Mouse (Mus musculus) frontal cortex, adult 2 months (tissue): ENCODE measurements around the gene Cacna1i. TPM values are rescaled to one million over a fixed set of nuclear protein-coding genes. Genes with fewer than 3 reads are reported as not detected.
A peak's percentile ranks its signal among the peaks of the same experiment; 100 is the strongest.

Experiments
- DNase-seq, 2 experiments: peaks; one replicate each; pipeline ENCODE4 v3.0.0; 2022; ENCODE audit warnings: low spot score in 1 of 2; ENCODE audit errors: extremely low spot score in 1 of 2
- polyA plus RNA-seq: library from polyadenylated mRNA; depleted of rRNA; stranded (reverse); fragments of >200 nt; gene quantifications from 2 replicates; pipeline ENCODE4 v1.2.3, GENCODE M21; 2012

Cacna1i gene
- polyA plus RNA-seq, 1 experiment, result 35.7 TPM

GRCm38 (mm10) chr15:80266281-80266680 lies 20.8 kb upstream of the Cacna1i start:
- peak; percentile 77 to 95 for DNase-seq

GRCm38 (mm10) chr15:80271858-80272396 lies 15.1 kb upstream of the Cacna1i start:
- DNase-seq, result no peak

GRCm38 (mm10) chr15:80277107-80277506 lies 9.9 kb upstream of the Cacna1i start:
- peak in 1 of 2 experiments; percentile 25 for DNase-seq

- no peak for DNase-seq
These were observed 9.4 kb upstream of the Cacna1i start for GRCm38 (mm10) chr15:80277625-80278024.

- DNase-seq, result peak; percentile 88 to 89
These were observed 8.8 kb upstream of the Cacna1i start for GRCm38 (mm10) chr15:80278121-80278759.

GRCm38 (mm10) chr15:80279053-80279452 lies 8.0 kb upstream of the Cacna1i start:
- no peak for DNase-seq

GRCm38 (mm10) chr15:80280646-80281045 lies 6.4 kb upstream of the Cacna1i start:
- DNase-seq, result peak in 1 of 2 experiments; percentile 56

GRCm38 (mm10) chr15:80288036-80288435 lies 998 bp downstream of the Cacna1i start:
- no peak for DNase-seq

- DNase-seq, result peak; percentile 76 to 91
These were observed 2.4 kb downstream of the Cacna1i start for GRCm38 (mm10) chr15:80289436-80289835.

- DNase-seq, result no peak
These were observed 10.1 kb downstream of the Cacna1i start for GRCm38 (mm10) chr15:80297146-80297545.

GRCm38 (mm10) chr15:80303779-80304178 lies 16.7 kb downstream of the Cacna1i start:
- DNase-seq, result peak in 1 of 2 experiments; percentile 71

GRCm38 (mm10) chr15:80304188-80304587 lies 17.1 kb downstream of the Cacna1i start:
- DNase-seq, result no peak

GRCm38 (mm10) chr15:80306146-80306545 lies 19.1 kb downstream of the Cacna1i start:
- no peak for DNase-seq

- no peak for DNase-seq
These were observed 27.7 kb downstream of the Cacna1i start for GRCm38 (mm10) chr15:80314731-80315130.

- no peak for DNase-seq
These were observed 30.1 kb downstream of the Cacna1i start for GRCm38 (mm10) chr15:80316966-80317634.

- no peak for DNase-seq
These were observed 30.9 kb downstream of the Cacna1i start for GRCm38 (mm10) chr15:80317841-80318530.

- DNase-seq, result no peak
These were observed 31.7 kb downstream of the Cacna1i start for GRCm38 (mm10) chr15:80318543-80319255.

GRCm38 (mm10) chr15:80319315-80319714 lies 32.3 kb downstream of the Cacna1i start:
- no peak for DNase-seq

- DNase-seq, result no peak
These were observed 32.9 kb downstream of the Cacna1i start for GRCm38 (mm10) chr15:80319921-80320320.

- no peak for DNase-seq
These were observed 38.2 kb downstream of the Cacna1i start for GRCm38 (mm10) chr15:80325207-80325606.

GRCm38 (mm10) chr15:80325756-80326155 lies 38.7 kb downstream of the Cacna1i start:
- no peak for DNase-seq
